Mouse (Mus musculus): ENCODE measurements around the gene Rara.

- TF ChIP-seq CTCF (IDR thresholded peaks at IDR 0.05; ENCODE audit: low read depth) (no peak), EP300 (optimal IDR thresholded peaks at IDR 0.05) (no peak)
These were observed 20.5 kb downstream of the Rara start for GRCm38 (mm10) chr11:98947969-98948569.

All from stomach, postnatal 0 days (tissue).